Mouse (Mus musculus) embryo, embryonic 11.5 days (tissue): ENCODE measurements around the gene Zbtb32.

Experiments
- DNase-seq: peaks from one replicate; pipeline ENCODE4 v3.0.0-alpha.2; 2012; ENCODE audit warnings: low read depth, low spot score

Zbtb32 gene

GRCm38 (mm10) chr7:30598786-30599185, at the start of gene Zbtb32:
Zbtb32 (minus strand) TSS chr7:30598909.
- DNase-seq = no peak

DNA sequence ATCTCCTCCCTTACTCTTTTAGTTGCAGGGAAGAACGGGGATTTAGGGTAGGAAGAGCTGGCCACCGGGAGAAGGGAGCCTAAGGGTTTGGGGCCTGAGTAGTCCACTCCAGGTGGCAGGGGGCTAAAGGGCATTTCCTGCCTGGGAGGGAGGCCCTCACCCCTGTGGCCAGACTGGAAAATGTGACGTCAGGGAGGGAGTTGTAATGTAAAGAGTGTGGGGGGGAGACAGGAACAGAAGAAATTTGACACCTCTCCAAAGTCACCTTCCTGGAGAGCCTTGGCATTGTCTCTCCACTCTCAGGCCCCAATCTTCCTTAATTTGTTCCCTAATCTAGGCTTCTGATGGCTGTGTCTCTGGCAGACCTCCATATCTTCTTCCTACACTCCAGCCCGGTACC, 40.4 kb upstream of the Zbtb32 start:
- DNase-seq = no peak

DNA sequence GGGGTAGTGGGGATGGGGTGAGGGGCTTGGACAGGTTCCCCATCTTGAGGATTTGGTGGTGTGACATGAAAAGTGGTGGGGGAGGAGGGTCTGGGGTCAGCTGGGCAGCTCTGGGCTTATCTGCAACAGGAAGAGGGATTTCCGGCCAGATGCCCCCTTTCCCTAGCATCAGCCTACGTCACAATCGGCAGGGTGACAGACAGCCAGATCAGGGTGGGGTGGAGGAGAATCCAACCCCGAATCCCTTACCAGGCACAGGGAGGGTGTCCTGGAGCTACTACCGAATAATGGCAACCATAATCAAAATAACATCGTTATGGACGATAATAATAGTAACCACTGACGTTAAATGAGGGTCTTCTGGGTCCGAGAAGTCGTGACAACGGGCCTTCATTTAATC, 37.7 kb upstream of the Zbtb32 start:
- DNase-seq = no peak

- DNase-seq = no peak
Measured at GRCm38 (mm10) chr7:30635752-30636151, 37.0 kb upstream of the Zbtb32 start, which contains the start of gene Etv2. Etv2 (minus strand) TSS chr7:30635852.

GRCm38 (mm10) chr7:30634621-30635020, 35.9 kb upstream of the Zbtb32 start:
- peak; percentile 49 for DNase-seq

GRCm38 (mm10) chr7:30633762-30634412, 35.2 kb upstream of the Zbtb32 start:
- DNase-seq = no peak

- no peak for DNase-seq
Measured at GRCm38 (mm10) chr7:30629013-30629412, 30.3 kb upstream of the Zbtb32 start.

- DNase-seq = no peak
Measured at GRCm38 (mm10) chr7:30626647-30627046, 27.9 kb upstream of the Zbtb32 start.

GRCm38 (mm10) chr7:30625530-30626384, 27.0 kb upstream of the Zbtb32 start, which contains the start of gene Cox6b1:
Cox6b1 (minus strand) TSS chr7:30626151.
- peak; percentile 85 for DNase-seq

- no peak for DNase-seq
Measured at GRCm38 (mm10) chr7:30619202-30619601, 20.5 kb upstream of the Zbtb32 start.

DNA sequence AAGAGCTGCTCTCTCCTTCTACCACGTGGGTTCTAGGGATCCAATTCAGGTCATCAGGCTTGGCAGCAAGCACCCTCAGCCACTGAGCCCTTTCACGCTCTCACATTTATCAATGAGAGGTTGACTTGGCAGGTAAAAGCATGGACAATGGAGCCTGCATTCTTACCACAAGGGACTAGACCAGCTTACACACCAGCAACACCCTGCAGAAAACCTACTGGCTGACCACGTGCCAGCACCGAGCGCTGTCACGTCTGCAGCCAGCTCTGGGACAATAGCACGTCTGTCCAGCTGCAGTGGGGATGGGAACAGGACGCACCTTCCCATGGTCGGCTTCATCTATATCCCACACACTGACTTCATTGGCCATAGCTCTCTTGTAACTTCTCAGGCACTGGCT, 19.9 kb upstream of the Zbtb32 start:
- no peak for DNase-seq

DNA sequence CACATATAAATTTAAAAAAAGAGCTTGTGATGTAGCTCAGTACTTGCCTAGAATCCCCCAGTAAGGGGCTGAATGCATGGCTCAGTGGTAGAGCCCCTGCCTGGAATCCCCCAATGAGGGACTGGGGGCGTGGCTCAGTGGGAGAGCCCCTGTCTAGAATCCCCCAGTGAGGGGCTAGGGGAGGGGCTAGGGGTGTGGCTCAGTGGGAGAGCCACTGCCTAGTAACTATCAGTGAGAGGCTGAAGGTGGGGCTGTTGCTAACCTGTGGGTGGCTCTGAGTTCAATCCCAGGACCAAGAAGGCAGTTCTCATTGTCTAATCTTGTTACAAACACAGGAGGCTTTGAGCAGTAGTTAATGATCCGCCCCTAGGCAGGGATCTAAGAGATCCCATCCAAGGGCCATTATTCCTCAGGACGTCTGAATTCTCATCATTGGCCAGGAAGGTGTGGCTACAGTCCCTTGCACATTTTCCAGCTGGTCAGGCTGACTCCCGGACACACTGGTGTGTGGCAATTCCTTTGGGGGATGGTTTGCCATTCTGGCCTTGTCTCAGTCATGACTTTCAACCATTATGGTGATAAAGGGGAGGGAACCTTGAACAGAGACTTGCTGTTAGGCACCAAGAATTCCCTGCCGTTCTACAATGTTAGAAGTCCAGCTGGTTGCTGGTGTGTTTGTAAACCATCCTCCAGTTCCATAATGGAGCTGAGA, 16.5 kb upstream of the Zbtb32 start:
- DNase-seq = no peak

- DNase-seq = no peak
Measured at GRCm38 (mm10) chr7:30614454-30614853, 15.7 kb upstream of the Zbtb32 start.

- peak; percentile 47 for DNase-seq
Measured at GRCm38 (mm10) chr7:30613529-30614112, 14.9 kb upstream of the Zbtb32 start.

DNA sequence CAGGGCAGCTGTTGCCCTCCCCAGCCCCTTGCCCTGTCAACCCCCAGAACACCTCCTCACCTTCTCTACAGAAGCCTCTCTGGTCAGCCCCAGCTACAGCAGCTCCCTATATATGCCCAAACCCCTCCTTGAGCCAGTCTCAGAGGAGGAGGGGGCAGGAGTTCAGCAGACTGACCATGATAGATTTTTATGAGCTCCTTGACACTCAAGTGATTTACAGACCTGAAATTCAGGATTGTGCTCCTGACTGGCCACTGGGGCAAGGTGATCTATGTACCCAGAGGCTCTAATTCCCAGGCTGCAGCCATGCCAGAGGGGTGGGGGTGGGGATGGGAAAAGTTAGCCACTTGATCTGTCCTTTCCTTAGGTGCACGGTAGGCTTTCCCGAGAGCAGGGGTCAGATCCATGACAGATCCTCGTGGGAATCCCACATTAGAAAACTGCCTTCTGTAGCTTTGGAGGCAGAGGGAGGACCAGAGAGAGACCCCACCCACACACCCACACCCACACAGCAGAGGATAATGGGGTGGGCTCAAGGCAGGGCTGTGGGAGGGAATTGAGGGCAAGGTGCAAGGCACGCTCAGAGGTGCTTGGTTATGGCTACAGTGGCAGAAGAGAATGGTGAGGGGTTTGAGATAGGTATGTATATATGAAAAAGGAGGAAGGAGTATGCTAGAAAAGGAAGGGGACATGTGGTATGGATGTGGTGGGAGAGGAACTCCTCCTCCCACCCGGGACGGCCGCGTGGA, 14.1 kb upstream of the Zbtb32 start, which contains the start of gene Upk1a:
TSS of gene Upk1a (minus strand) at position 194 of the 749 bp plus-strand sequence.
- no peak for DNase-seq

- no peak for DNase-seq
Measured at GRCm38 (mm10) chr7:30610043-30610442, 11.3 kb upstream of the Zbtb32 start.

DNA sequence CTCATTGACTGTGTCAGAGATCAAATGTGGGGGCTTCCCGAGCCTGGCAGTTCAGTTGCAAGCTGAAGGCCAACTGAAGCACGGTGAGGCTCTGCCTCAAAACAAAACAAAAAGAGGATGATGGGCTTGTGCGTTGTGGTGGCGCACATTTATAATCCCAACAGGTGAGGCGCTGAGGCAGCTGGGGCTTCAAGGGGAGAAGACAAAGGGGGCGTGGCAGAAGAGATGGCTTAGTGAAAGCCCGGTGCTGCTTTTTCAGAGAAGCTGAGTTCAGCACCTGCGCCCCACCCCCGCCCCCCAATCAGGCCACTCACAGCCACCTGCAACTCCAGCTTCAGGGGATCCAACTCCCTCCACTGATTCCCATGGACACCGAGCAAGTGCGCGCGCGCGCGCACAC, 9.8 kb upstream of the Zbtb32 start:
- no peak for DNase-seq

DNA sequence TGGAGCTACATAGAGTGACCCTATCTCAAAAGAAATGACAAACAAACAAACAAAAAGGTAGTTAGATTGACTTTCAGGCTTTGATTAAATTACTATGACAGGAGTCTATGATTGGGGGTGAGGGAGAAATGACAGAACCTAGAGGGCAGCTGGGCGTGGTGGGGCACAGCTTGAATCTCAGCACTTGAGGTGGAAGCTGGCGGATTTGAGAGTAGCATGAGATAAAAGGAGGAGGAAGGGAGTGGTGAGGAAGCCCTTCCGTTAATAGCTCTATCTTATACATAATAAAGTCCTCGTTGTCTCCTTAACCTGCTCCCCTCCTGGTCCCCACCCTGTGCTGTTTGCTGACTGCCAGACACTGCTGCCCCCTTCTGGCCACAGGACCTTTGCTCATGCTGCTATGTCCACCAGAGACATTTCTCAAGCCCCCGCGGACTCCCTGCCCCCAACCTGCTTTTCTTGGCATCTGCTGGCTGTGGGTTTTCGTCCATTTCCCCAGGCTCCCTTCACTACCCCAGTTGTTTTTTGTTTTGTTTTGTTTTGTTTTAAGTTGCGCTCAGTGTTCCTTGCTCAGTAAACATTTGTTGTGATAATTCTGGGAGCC, 9.1 kb upstream of the Zbtb32 start:
- DNase-seq = no peak

- no peak for DNase-seq
Measured at GRCm38 (mm10) chr7:30604944-30605343, 6.2 kb upstream of the Zbtb32 start.

DNA sequence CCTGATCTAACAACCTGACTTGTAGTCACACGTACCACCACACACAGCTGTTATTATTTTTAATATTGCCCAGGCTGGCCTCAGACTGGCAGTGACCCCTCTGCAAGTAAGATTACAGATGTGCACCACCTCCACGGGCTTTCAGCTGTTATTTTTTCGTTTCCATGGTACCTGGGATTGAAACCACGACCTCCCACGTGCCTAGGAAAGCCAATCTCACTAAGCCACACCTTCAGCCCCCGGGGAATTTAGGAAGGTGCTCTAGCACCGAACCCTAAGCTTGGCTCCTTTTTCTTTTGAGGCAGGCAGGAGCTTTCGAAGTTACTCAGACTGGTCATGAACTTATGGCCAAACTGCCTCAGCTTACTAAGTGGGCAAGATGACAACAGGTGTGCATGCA, 5.7 kb upstream of the Zbtb32 start:
- DNase-seq = no peak

- no peak for DNase-seq
Measured at GRCm38 (mm10) chr7:30602583-30602982, 3.9 kb upstream of the Zbtb32 start.
